Mouse (Mus musculus): ENCODE data around the gene Tk1.
A peak's percentile ranks its signal among the peaks of the same experiment; 100 is the strongest.

The Tk1 gene

GRCm38 (mm10) chr11:117825333-117826101 lies at the start of gene Tk1, which contains the start of gene Afmid:
Tk1 (minus strand) TSS chr11:117826092.
Afmid (plus strand) TSS chr11:117825924.
- DNase-seq (ENCODE audit: extremely low read depth, low read depth): peak; percentile 80

GRCm38 (mm10) chr11:117875681-117876080 lies 49.8 kb upstream of the Tk1 start:
- no peak for DNase-seq (ENCODE audit: extremely low read depth, low read depth)

GRCm38 (mm10) chr11:117874419-117874818 lies 48.5 kb upstream of the Tk1 start:
- DNase-seq (ENCODE audit: extremely low read depth, low read depth): no peak

GRCm38 (mm10) chr11:117872861-117873608 lies 47.1 kb upstream of the Tk1 start, which contains the start of gene Tha1:
Tha1 (minus strand) TSS chr11:117873481.
- no peak for DNase-seq (ENCODE audit: extremely low read depth, low read depth)

GRCm38 (mm10) chr11:117871911-117872584 lies 46.2 kb upstream of the Tk1 start:
- DNase-seq (ENCODE audit: extremely low read depth, low read depth): no peak

GRCm38 (mm10) chr11:117871376-117871775 lies 45.5 kb upstream of the Tk1 start:
- no peak for DNase-seq (ENCODE audit: extremely low read depth, low read depth)

- no peak for DNase-seq (ENCODE audit: extremely low read depth, low read depth)
Observed at GRCm38 (mm10) chr11:117870688-117871365, 44.9 kb upstream of the Tk1 start.

- DNase-seq (ENCODE audit: extremely low read depth, low read depth): no peak
Observed at GRCm38 (mm10) chr11:117865988-117866387, 40.1 kb upstream of the Tk1 start.

- no peak for DNase-seq (ENCODE audit: extremely low read depth, low read depth)
Observed at GRCm38 (mm10) chr11:117864805-117865204, 38.9 kb upstream of the Tk1 start.

- DNase-seq (ENCODE audit: extremely low read depth, low read depth): no peak
Observed at GRCm38 (mm10) chr11:117863174-117863856, 37.4 kb upstream of the Tk1 start.

GRCm38 (mm10) chr11:117860601-117861000 lies 34.7 kb upstream of the Tk1 start, which contains the start of gene Tmem235:
Tmem235 (plus strand) TSS chr11:117860752.
- no peak for DNase-seq (ENCODE audit: extremely low read depth, low read depth)

GRCm38 (mm10) chr11:117858392-117858791 lies 32.5 kb upstream of the Tk1 start:
- no peak for DNase-seq (ENCODE audit: extremely low read depth, low read depth)

- DNase-seq (ENCODE audit: extremely low read depth, low read depth): no peak
Observed at GRCm38 (mm10) chr11:117857462-117857861, 31.6 kb upstream of the Tk1 start.

- DNase-seq (ENCODE audit: extremely low read depth, low read depth): no peak
Observed at GRCm38 (mm10) chr11:117855975-117856374, 30.1 kb upstream of the Tk1 start.

- no peak for DNase-seq (ENCODE audit: extremely low read depth, low read depth)
Observed at GRCm38 (mm10) chr11:117855360-117855759, 29.5 kb upstream of the Tk1 start.

- DNase-seq (ENCODE audit: extremely low read depth, low read depth): no peak
Observed at GRCm38 (mm10) chr11:117854241-117854640, 28.3 kb upstream of the Tk1 start.

GRCm38 (mm10) chr11:117852875-117853274 lies 27.0 kb upstream of the Tk1 start:
- no peak for DNase-seq (ENCODE audit: extremely low read depth, low read depth)

GRCm38 (mm10) chr11:117848985-117849671 lies 23.2 kb upstream of the Tk1 start, which contains the start of gene Birc5:
Birc5 (plus strand) TSS chr11:117849251.
- peak; percentile 83 for DNase-seq (ENCODE audit: extremely low read depth, low read depth)

- no peak for DNase-seq (ENCODE audit: extremely low read depth, low read depth)
Observed at GRCm38 (mm10) chr11:117848271-117848984, 22.5 kb upstream of the Tk1 start.
